Mouse (Mus musculus) A20 (cell line): ENCODE measurements around the gene Cym.
A peak's percentile ranks its signal among the peaks of the same experiment; 100 is the strongest.

Source experiments
- DNase-seq: peaks from one replicate; pipeline ENCODE4 v3.0.0-alpha.2; 2011; ENCODE audit warnings: low read depth, low spot score

Gene Cym

DNA sequence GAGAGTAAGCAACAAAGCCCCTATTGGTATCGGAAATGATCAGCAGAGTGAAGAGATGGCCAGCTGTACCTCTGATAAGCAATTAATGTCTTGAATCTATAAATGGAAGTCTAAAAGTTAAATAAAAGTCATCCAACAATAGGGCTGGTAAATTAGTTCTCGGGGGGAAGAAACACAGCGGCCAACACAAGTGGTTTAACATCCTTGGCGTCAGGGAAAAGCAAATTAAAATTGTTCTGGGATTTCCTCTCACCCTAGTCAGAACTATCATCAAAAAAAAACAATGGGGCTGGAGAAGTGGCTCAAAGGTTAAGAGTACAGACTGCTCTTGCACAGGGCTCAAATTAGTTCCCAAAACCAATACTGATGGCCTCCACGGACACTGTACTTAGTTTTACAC lies 4.3 kb upstream of the Cym start:
- DNase-seq = no peak

DNA sequence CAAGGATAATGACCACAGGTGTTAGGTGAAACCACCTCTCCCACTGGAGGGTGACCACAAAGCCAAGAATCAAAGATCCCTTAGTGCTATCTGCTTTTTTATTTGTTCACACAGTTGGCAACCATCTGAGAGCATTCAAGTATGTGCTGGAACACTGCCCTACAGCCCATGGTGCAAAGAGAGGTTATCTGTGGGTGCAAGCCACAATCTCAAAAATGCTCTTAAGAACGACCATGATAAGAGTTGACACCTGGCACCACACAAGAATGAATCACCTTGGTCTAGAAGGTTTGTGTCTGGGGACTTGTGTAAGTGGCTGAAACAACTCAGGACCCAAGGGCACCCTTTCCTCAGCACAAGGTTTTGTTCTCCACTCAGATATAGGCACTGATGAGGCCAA lies 1.7 kb upstream of the Cym start:
- no peak for DNase-seq

DNA sequence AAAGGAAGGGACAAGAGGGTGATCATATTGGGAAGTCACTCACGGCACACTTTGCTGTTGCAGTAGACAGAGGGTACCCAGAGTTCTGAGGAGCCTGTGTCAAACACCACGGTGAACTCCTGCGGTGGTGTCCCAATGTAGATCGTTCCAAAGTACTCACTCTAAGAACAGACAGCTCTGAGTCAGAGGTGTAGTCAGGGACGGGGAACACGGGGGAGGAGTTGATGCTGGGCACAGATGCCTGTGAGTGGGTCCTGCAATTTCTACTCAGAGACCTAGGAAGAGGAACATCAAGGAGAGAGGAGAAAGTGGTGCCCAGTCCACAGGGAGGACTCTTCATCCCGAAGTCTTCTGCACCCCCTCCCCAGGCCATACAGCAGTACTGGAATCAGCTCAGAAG lies 3.0 kb downstream of the Cym start:
- DNase-seq = no peak

DNA sequence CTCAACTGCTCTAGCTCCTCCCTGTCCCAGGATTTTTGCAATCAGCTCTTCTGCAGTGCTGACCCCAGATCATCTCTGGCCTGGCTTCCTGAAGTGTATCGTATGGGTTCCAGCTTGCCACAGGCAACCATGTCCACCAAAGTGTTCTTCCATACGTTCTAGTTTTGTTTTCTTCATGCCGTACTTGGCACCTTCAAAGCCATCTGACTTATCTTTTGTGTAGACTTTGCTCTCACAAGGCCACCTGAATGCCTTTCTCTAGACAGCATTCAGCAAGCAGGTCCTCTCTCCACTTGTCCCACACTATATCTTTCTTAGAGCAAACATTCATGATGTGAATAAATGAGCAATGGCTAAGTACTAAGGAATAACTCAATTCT lies 4.4 kb downstream of the Cym start:
- no peak for DNase-seq

DNA sequence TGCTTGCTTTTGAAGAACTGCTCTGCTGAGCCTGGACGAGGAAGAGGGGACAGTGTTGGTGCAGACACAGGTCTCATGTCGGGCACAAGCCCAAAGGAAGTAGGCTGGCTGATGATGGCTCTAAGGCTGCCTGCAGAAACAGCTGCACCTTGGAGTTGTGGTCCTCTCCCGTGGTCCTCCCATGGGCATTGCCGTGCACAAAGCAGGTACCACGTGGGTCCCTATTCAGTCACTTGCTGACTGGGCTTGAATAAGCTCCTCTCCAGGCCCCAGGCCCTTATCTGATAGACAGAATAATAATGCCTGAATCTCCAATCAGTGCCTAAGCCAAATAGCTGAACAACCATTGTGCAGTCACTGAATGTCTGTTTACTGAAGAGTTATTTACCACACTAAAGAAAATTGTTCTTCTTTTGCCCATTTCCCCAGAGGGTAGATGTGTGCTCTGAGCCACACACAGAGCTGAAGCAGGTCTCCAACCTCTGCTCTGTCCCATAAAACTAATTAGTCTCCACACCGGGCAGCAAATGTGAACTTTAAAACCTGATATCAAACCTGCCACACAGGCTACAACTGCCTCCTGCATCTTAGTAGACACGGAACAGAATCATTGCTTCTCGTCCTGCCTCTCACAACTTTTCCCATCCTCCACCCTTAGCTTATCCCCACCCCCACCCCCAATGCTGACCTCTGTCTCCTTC lies 5.0 kb downstream of the Cym start:
- DNase-seq = no peak

DNA sequence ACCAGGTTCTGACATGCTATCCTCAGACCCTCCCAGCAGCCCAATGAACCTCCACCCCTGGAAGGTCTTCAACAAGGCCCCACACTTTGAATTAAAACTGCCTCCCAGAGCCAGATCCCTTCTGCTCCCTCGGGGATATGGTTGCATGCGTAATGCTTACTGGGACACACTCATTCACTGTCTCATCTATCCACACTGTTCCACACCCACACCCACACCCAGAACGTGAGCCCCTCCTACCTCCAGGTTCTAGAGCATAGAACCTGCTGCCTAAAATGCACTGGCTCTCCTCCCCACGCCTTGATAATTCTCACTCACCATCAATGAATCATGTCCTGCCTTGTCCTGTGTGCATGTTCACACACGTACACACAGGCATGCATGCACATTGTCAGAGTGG lies 6.9 kb downstream of the Cym start:
- no peak for DNase-seq

DNA sequence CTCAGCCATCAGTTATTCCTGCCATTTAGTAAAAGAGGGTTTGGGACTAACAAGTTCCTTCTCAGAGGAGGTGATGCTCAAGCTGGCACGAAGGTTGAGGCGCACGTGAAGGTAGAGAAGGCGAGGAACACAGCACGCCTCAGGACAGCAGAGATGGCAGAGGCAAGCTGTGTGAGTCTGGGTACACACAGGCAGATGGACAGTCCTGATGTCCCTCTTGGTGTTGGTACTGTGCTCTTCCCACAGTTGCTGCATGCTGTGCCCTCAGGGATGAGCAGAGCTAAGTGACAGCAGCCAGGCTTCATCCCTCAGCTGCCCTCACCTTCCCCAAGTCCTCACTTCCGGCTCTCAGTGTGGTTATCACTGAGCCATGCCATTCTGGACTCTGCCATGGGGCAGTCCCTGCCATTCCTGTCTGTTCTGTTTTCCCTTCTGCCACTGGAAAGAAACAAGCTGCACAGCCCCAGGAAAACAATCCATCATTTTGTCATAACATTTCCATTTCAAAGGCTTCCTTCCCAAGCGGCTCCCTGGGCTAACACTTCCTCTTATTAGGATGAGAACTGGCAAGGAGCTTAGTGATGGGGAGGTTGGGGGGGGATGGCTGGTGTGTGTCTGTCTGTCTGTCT lies 13.8 kb downstream of the Cym start:
- DNase-seq = no peak

DNA sequence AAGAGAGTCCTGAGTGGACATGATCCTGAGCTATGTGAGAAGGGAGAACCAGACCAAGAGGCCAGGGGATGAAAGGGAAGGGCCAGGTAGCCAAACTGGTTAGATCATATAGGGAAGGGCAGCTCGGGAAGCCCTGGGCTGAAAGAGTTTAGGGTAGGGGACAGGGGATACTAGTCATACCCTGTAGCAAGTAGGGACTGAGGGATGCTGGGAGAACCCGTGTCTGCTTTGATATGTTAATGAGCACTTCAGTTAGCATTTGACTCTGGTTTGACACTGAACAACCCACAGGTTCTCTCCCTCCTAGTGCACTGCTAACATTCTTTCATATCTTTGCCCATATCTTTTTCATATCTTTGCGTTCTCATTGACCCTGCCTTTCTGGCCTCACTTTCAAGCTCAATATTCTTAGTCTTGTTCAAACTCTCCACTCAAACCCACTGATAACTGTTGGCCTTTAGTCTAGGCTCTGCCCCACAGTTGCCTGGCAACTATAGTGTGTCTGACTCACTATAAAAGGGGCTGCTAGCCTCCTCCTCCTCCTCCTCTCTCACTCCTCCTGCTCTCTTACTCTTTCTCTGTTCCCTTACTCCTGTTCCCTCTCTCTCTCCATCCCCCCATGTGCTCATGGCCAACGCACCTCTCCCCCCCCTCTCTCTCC lies 14.9 kb downstream of the Cym start:
- DNase-seq = no peak

DNA sequence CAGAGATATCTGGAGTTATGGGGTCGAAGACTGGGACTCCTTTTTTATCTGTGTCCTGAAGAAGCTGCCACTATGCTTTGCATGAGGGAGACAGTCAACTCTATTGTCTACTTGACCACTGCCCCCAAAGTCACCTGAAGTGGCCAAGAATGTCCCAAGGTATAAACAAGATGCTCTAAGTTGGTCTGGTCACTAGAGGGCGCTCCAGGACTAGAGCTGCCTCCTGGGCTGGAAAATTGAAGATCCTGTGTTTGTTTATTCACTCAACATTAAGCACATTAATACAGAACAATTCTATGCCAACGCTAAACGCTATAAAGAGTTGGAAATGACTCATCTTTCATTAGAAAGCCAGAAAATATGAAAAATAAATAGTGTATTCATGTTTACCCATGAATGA lies 15.5 kb downstream of the Cym start:
- DNase-seq = peak; percentile 58

DNA sequence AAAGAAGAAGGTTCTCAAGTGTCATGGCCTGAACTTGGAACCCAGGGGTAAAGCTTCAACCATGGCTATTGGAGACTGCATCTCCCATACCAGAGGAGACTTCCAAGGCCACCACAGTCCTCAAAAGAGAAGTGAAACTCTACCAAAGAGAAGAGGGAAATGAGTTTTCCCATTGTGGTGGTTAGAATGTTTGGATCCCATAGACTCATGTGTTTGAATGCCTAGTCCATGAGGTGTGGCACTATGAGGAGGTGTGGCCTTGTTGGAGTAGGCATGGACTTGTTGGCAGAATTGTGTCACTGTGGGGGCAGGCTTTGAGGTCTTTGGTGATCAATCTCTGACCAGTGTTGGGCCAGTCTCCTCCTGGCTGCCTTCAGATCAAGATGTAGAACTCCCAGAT lies 16.4 kb downstream of the Cym start:
- DNase-seq = no peak

DNA sequence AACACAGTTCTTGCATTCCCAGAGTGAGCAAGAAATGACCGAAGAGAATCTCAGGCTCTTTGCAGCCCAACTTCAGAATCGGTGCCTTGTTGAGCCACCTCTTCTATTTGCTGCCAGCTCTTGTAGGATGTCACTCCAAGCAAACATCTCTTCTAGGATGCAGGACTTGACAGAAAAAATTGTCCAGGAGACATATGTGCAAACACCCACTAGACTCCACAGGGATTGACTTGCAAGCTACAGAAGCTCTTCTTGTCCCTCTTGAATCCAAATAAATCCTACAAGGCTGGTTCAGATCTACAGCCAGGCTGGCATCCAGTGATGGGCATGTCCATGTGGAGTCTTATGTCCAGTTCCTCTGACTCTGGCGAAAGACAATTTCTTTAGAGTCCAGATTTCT lies 17.1 kb downstream of the Cym start:
- no peak for DNase-seq

DNA sequence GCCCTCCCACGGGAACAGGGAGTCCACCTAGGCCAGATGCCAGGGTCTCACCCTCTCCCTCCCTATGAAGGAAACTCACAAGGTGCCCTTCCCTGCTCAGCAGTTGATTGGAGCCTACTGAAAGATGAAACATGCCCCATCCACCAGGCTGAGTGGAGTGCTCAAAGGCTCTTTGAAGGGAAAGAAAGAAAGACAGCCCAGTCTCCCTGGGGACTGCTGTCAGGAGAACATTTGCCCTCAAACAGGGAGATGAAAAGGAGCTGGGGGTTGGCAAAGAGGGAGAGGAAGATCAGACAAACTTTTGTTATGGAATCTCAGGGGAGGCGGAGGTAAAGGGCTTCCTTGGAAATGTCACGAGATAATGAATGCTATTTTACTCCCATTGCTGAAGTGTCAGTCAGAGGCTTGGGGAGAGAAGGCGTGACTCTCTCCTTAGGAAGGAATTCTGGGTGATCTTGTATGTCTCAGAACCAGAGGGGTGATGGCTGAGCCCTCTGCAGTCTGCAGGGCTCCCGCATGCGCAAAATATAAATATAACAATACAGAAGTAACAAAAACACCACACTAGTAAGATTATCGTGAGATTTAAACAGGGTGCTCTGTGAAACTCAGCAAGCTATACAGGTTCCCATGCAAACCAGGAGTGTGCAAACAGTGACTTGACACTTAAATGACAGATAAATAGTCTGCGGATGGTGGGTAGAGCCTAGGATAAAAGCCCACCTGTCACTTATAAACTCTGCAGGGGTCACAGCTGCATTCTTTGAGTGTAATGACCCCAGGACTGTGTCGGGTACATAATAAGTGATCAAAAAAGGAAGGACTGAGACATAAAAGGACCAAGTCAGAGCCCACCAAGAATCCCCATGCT lies 20.0 kb downstream of the Cym start:
- DNase-seq = no peak

DNA sequence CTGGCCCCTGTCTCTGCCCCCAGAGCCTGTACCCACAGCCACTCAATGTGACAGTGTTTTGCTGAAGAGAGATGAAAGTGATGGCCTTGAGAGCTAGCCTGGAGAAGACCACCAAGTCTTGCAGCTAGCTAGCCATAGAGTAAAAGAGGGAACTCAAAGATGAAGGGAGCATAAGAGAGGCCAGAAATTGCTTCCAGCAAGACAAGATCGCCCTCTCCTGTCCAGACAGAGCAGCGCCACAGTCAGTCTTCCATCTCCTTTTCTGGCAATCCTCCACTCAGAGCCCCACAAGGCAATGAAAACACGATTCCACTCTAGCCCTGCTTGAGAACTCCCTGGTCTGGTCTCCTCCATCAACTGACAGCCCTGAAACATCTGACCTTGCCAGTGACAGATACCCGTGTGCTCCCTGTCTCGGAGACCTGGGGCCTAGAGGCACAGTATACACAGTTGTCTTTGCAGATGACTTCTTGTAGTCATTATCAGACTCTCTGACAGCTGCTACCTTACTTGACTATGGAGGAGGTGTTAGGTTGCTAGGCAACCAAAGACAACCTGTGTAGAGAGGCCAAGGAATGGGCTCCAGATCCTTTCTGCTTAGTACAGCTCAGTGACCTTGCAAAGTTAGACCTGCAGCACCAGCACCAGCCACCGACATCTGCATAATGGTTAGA lies 33.2 kb downstream of the Cym start:
- DNase-seq = peak; percentile 36

DNA sequence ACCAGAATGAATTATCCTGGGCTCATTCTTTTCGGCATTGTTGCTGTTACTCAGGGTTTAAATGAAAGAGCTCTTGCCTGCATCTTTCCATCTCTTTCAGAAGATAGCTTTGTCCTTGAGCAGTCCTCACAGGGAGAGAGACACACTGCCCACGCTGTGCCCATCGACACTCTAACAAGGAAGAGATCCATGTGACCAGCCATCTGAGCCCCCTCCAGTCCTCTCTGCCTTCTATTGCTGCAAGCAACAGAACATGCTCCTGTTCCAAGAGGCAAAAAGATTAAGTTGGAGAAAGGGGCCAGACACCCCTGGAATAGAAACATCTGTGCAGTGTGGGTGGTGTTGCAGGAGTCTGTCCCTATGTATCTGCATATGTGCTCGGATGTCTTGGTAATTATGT lies 34.5 kb downstream of the Cym start:
- no peak for DNase-seq

DNA sequence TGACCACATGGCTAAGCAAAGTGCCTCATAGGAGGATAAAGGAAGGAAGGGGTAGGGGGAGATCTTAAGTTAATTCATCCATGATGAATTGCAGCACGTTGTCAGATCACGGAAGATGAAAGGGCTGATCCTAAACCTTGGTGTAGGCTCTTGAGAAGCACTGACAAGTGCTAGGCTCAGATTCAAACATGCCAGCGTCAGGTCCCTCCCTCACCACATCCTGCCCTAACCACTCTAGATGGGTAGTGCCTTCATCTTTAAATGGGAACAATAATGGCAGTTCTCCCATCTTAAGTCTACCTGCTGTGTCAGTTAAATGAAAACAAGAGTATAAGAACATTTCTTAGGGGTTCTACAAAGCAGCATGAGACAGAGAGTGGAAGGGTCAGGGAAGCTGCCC lies 35.9 kb downstream of the Cym start:
- DNase-seq = no peak

DNA sequence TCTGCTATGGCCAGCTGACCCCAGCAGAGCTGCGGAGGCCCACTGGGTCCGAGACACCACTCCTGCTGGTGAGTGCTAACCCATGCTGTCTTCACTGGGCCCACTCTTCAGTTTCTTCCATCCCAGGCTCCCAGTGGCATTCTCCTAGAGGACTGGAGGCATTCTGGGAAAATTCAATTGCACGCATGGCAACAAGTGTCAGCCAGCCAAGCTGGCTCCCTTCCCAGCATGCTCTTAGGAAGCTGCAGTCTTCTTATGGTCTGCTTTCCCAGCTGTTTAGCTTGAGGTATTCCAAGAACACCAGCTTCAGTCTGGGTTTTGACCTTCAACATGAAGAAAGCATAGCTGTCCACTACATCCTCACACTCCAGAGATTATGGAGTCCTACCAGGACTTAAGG lies 38.4 kb downstream of the Cym start:
- no peak for DNase-seq

DNA sequence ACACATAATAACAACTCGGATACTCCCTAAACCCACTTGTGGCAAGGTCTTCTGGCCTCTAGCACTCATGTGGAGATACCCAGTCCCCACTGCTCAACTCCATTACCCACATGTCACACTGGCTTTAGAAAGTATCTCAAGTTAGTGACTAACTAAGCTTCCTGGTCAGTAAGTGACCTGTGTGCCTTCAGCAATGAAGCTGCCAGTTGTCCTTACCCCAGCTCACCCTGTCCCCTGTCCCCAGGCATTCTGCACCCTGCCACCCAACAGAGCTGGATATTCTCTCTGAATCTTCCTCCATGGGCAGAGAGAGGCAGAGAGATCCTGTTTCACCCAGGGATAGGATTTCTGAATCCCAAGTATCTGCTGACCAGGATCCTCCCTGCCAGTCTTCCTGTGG lies 38.8 kb downstream of the Cym start, which contains the start of gene Kcna10:
Kcna10 (plus strand) TSS at position 301 of the 400 bp plus-strand sequence.
- no peak for DNase-seq

DNA sequence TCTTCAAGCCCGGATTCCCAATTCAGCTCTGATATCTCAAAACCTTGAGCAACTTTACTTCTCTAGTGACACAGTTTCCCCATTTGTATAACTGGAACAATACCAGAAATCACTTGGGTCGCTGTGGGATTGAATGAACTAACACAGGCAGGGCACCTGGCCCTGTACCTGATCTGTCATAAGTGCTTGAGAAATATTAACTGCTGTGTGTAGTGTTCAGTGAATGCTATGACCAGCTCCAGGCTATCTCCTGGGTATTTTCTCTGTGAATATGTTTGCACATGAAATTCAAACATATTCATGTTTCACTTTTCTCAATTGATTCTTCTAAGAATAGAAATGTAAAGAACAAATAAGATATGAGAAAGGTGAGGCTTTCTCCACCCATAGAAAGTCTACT lies 40.7 kb downstream of the Cym start:
- no peak for DNase-seq

DNA sequence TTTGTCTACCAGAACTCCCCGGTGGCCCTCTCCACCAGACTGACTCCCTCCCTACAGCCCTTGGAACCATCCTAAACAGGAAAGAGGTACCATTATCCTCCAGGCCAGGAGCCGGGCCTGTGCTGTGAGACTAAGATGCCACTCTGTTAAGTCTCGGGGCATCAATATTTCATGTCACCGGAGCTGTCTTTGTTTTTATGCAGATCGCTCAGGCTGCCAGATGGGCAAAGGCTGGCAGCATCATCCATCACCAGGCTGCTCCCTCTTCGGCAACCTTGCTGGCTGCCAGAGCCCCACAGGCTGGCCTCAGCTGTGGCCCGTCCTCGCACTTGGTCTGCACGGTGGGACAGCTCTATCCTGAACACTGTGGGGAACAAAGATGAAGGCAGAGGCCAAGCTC lies 45.0 kb downstream of the Cym start:
- no peak for DNase-seq

DNA sequence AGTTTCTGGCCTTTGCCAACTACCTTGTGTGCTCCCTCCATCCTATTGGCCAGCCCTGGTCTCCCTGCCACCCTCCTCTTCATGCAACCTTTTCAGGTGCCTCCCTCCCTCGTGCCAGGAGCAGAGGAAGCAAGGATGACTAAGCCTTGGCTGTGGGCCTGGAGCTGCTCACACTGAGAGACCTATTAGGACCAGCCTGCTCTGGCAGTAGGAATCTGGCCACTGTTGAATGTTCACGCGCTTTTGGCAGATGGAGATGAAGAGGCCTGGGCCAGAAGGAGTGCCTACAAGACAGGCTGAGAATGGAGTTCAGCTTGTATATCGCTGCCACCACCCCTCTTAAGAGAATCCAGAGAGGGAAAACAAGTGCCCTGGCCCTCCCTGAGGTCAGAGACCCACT lies 46.0 kb downstream of the Cym start:
- no peak for DNase-seq

DNA sequence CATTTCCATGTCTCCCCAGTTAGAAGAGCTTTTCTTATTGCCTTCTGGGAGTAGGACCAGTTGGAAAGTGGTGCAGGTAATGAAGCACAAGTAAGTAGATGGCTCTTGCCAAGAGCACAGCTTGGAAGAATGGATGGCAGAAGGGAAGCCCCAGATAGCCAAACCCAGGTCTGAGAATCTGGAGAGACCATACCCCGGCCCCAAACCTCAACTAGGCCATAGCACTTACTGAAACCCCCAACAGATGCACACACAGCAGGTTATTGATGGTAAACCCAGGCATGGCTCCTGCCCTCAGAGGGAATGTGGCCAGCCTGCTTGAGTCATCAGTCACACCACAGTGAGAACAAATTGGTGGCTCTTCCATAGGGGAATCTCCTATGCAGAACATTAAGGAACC lies 49.0 kb downstream of the Cym start:
- no peak for DNase-seq

DNA sequence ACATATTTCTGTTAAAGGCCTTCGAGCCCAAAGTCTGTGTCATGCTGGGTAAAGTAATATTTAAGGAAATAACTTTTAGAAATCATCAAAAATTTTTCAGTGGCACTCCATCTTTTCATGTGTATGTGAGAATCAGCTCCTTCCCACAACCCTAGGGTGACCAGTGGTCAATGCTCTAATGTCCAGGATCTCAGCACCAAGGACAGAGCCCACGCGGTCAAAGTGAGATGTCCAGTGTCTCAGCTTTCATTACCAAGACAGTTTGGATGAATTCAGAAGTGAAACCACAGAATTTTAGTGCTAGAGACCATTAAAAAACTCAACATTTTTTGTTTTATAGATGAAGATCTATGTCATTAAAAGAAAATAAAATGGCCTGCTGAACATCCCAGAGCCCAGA lies 49.6 kb downstream of the Cym start:
- DNase-seq = no peak
